Mouse (Mus musculus) embryo, embryonic 11.5 days (tissue): ENCODE data around the gene Gm11034.

Experiments used
- DNase-seq: peaks from one replicate; pipeline ENCODE4 v3.0.0-alpha.2; 2012; ENCODE audit warnings: low read depth, low spot score

Gene Gm11034

GRCm38 (mm10) chr8:72213536-72213935 lies at the start of gene Gm11034:
Gm11034 (minus strand) TSS chr8:72213636.
- DNase-seq, result no peak

DNA sequence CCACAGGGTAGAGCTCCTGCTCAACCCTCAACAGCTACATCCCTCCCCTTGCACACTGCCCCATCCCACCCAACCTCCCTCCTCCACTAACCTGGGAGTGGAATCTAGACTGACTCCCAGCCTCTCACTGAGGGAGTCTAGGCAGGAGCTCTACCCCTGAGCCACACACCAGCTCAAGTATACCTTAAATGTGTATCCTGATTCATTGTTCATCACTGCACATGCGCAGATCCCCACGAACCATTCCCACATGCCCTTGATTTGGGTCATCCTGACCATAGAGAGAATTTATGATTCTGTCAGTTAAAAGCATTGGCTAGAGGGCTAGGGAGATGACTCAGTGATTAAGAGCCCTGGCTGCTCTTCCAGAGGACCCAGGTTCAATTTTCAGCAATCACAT lies 49.3 kb upstream of the Gm11034 start:
- no peak for DNase-seq

DNA sequence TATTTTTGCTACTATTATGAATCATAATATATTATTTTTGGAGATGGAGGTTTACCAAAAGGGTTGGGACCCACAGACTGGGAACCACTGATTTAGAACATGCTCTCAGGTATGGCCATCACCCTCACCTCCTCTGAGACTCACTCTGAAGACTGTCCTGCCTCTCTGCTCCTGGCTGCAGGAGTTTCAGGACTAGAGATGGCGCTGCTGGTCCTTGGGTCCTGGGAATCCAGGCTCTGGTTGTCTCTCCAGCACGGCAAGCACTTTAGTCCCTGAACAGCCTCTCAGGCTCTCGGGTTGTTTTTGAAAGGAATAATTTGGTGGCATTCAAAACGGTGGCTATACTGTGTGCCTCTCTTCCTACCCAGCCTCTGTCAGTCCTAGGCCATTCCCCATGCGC lies 48.4 kb upstream of the Gm11034 start:
- DNase-seq, result no peak

DNA sequence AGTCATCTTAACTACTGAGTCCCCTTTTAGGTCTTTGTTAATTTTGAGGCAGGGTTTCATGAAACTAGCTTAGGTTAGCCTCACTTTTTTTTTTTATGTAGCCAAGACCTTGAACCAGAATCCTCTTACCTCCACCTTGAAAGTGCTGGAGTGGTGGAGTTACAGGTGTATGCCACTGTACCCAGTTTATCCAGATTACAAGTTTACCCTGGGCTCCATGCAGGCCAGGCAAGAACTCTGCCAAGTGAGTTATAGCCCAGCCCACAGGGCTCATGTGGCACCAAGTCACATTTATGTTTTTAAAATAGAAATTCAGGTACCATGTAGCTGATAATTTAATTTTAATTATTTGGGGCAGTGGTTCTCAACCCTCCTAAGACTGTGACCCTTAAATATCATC lies 48.0 kb upstream of the Gm11034 start:
- DNase-seq, result no peak

DNA sequence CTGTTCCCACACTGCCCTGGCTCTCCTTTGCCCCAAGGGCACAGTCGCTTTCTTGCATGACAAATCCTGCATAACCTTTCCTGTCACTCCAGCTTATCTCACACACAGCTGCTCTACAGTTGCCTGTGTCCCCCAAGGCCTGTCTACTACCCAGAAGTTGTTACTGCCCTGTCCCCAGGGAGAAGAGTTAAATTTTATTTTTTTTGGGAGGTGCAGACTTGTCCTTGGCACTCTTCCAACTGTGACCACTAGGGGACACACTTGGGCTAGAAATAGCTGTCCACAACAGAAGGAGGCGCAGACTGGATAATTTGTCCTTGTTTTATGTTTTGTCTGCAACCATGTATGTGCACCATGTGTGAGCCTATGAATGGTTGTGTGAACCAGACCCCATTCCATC lies 47.6 kb upstream of the Gm11034 start:
- DNase-seq, result peak; percentile 46

GRCm38 (mm10) chr8:72260585-72260984 lies 47.1 kb upstream of the Gm11034 start:
- DNase-seq, result no peak

GRCm38 (mm10) chr8:72259862-72260261 lies 46.4 kb upstream of the Gm11034 start:
- no peak for DNase-seq

- DNase-seq, result no peak
Measured at GRCm38 (mm10) chr8:72257902-72258238, 44.4 kb upstream of the Gm11034 start.

GRCm38 (mm10) chr8:72257171-72257901 lies 43.9 kb upstream of the Gm11034 start:
- no peak for DNase-seq

- no peak for DNase-seq
Measured at GRCm38 (mm10) chr8:72244610-72245009, 31.2 kb upstream of the Gm11034 start.

GRCm38 (mm10) chr8:72242226-72242625 lies 28.8 kb upstream of the Gm11034 start:
- DNase-seq, result no peak

- DNase-seq, result no peak
Measured at GRCm38 (mm10) chr8:72240951-72241350, 27.5 kb upstream of the Gm11034 start.

- no peak for DNase-seq
Measured at GRCm38 (mm10) chr8:72240403-72240763, 26.9 kb upstream of the Gm11034 start.

- peak; percentile 99 for DNase-seq
Measured at GRCm38 (mm10) chr8:72239499-72240402, 26.3 kb upstream of the Gm11034 start, which contains the start of gene Ap1m1. Ap1m1 (plus strand) TSS chr8:72240018.

- no peak for DNase-seq
Measured at GRCm38 (mm10) chr8:72222656-72223055, 9.2 kb upstream of the Gm11034 start.

DNA sequence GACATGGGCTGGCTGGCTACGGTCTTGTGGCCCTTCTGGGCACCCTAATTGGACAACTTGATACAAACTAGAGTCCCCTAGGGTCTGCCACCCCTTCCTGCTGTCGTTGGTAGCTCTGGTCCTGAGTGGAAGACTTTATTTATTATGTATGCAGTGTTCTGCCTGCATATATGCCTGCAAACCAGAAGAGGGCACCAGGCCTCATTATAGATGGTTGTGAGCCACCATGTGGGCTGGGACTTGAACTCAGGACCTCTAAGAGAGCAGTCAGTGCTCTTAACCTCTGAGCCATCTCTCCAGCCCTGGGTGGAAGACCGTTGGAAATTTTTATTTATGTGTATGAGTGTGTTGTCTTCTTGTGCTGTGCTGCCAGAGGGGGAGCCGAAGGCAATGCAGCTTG lies 7.3 kb upstream of the Gm11034 start:
- no peak for DNase-seq

DNA sequence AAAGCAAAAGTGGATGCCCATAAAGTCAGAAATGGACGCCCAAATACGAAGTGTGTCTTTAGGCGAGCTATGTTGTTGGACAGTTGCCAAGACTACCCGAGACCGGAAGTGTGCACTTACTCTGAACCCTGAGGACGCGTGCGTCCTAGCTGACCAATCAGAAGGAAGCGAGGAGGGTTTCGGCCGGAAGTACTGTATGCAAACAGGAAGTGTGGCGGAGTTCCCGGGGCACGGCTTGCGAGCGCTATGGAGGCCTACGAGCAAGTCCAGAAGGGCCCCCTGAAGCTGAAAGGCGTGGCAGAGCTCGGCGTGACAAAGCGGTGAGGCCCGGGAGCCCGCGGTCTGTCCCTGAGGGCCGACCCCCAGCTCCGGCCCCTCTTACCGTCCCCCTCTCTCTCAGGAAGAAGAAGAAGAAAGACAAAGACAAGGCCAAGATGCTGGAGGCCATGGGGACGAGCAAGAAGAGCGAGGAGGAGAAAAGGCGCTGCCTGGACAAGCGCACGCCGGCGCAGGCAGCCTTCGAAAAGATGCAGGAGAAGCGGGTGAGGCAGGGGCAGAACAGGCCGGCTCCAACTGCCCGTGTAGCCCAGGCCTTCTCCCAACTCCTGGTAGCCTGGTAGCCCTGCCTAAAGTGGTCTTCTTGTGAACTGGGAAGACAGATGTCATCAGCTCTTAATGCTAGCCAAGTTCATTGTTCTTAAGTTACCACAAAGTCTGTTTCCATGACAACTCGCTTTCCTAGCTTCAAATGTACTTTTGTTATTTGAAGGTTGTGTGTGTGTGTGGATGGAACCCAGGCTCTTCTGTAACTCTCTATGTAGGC lies 6.3 kb upstream of the Gm11034 start, which contains the start of gene Fam32a:
TSS of gene Fam32a (plus strand) at position 190 of the 823 bp plus-strand sequence.
- peak; percentile 96 for DNase-seq

DNA sequence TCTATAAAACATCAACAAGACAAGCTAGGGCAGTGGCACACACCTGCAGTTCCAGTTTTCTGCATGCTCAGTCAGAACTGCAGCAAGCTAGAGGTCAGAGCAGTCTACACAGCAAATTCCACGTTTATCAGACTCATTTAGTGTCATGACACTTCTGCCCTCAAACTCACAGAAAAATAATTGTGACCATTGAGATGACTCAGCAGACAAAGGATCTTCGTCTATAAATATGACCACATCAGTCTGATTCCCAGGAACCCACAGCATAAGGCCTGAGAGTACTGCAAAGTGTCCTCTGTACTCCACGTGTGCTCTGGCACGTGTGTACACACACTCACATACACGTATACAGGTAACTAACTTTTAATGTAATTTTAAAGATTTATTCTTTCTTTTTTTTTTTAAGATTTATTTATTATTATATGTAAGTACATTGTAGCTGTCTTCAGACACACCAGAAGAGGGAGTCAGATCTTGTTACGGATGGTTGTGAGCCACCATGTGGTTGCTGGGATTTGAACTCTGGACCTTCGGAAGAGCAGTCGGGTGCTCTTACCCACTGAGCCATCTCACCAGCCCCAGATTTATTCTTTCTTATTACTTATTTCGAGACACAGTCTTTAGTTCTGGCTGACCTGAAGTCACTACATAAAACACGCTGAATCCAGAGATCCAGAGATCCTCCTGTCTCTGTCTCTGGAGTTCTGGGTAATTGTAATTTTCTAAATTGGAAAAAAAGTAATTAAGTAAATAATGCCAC lies 5.5 kb upstream of the Gm11034 start:
- no peak for DNase-seq

GRCm38 (mm10) chr8:72215871-72216270 lies 2.4 kb upstream of the Gm11034 start:
- no peak for DNase-seq

- DNase-seq, result no peak
Measured at GRCm38 (mm10) chr8:72215060-72215459, 1.6 kb upstream of the Gm11034 start.

- no peak for DNase-seq
Measured at GRCm38 (mm10) chr8:72212751-72213150, 685 bp downstream of the Gm11034 start, which contains the start of gene Cib3. Cib3 (minus strand) TSS chr8:72212837.
